Mouse (Mus musculus): ENCODE data around the gene Hmga1.

Gene Hmga1

GRCm38 (mm10) chr17:27560926-27561480, 4.7 kb downstream of the Hmga1 start:
- no peak for DNase-seq

GRCm38 (mm10) chr17:27561809-27562526, 5.7 kb downstream of the Hmga1 start:
- DNase-seq, result no peak

- peak; percentile 45 to 51 for DNase-seq
These were observed 7.5 kb downstream of the Hmga1 start for GRCm38 (mm10) chr17:27563771-27564244.

DNA sequence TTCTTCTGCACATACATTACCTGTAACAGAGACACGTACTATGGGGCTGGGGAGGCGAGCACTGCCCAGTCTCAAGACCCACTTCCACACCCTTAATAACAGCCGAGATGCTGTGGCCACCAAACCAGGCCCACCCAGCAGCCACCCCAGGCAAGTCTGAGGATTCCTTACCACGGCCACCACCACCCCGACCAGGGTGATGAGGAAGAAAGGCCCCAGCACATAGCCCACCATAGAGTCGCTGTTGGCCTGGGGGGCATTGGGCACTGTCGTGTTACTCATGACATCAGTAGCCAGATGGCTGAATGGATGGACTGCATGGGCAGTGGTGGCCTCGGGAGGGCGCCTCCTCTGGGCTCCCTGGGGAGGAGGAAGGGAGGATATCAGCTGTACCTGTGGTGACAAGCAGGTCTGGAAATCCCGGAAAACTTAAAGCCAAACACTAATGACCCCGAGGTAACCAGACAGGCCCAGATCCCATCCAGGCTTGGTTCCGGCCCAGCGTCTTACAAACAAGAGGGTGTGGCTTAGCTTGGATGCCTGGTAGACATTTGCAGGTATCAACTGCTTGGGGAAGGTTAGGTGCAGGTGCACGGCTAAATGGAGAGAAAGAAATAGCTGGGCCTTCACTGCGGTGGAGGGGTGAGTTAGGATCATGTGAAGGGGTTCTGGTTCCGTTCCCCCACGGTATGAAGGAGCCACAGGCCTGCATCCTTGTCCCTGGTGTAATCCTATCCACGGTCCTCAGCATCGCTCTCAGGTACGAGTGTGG, 8.3 kb downstream of the Hmga1 start:
- peak; percentile 48 to 64 for DNase-seq

DNA sequence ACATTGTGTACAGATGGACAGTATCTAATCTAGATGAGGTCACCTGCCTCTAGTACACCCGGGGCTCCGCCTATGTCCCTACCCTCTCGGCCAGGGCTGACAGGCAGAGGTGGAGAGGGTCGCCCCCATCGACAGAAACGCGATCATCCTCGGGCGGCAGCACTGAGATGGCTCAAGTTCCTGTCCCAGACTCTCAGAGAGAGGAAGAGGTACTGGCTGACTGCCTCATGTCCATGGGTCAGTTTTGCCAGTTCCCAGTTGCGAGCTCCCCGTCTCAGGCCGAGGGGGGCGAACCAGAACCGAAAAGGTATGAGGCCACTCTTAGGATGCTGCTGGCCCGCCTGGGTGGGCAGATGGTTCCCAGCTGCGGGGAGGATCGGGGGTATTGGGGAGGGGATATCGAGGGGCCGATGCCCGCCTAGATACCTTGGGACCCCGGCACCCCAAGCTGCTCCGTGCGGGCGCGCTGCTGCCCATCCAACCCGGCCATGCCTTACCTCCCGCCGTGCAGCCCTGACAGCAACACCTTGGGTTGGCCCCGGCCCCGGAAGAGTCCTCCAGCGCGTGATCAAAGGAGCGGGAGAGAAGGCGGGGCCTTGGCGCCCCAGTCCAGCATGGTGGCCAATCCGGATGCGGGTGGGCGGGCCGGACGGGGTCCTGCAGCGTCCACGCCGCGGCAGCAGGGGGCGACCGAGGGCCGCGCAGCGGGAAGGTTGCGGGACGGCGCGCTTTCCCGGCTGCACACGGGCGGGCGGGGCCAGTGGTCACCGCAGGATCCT, 9.1 kb downstream of the Hmga1 start, which contains the start of gene AI413582:
TSS of gene AI413582 (minus strand) at position 594 of the 779 bp plus-strand sequence.
- peak; percentile 98 to 99 for DNase-seq

DNA sequence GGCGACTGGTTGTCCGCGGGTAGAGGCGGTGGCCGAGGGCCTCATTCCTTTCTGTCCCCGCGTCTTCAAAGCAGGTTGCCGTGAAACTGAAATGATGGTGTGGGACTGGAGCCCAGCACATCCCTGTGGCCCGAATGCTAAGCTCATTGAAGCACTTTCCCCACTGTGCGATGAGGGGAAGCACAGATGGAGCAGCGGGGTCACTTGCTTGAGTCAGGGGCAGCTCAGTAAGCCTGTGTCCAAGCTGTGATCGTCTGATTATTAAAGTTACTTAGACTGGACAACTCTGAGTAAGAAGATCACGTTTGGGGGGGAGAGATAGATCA, 9.6 kb downstream of the Hmga1 start:
- DNase-seq, result no peak

GRCm38 (mm10) chr17:27568228-27568627, 11.9 kb downstream of the Hmga1 start:
- DNase-seq, result peak in 1 of 2 experiments; percentile 57

DNA sequence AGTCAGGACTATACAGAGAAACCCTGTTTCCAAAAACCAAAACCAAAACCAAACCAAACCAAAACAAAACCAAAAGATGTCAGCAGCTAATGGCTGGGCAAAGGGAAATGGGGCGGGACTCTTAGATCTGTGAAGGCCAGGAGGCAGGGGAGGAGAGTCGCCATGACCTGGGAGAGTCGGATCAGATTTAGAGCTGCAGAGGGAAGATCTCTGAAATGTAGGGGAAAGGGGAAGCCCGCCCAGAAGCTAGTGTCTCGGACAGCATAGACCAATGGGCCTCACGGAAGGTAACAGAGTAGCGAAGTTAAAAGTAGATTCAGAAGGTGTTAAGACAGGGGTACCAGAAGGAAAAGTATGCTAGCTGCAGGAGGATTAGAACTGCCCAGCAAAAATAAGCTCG, 15.0 kb downstream of the Hmga1 start:
- no peak for DNase-seq

DNA sequence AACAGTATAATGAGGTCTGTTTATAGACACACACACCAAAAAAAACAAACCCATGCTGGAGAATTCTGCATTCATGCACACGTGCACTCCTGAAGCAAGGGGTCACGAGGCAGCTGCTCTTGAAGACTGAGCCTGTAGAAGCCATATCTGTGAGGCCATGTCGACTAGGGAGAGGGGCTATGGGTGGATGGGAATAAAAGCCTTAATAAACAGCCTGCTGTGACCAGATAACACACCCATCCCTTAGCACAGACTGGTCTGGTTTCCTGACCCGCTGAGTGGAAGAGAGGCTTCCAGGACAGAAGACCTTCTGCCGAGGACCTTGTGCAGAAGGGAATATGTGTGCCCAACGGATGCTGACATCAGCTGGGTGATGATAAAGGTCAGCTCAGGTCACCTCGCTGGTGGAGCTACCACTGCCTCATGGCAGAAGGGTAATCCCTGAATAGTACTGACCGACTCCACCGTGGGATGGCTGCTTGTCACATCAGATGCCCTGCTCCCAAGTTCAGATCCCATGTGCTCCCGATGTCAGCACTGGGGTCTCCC, 17.5 kb downstream of the Hmga1 start:
- DNase-seq, result no peak

DNA sequence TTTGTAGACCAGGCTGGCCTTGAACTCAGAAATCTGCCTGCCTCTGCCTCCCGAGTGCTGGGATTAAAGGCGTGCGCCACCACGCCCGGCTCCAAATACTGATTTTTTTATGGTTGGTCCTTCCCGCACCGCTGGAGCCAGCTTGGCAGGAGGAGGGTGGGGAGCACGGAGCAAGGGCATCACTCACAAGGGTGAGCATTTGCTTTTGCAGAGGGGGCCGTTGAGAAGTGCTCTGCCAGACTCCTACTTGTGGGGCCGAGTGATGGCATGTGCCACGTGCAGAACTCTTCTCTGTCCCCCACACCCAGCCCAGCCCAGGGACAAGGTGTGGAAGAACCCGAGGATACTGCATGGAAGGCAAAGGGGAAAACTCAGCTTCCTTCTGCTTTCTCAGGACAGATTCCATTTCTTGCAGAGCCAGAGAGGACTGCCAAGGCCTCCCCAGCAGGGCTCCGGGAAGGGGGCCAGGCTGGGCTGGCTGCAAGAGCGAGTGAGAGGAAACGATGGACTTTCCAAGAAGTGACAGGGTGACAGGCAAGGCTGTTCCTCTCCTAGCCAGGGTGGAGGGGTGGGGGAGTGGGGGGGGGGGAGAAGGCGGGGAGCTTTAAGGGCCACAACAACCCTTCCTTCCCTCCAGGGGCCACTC, 18.3 kb downstream of the Hmga1 start:
- DNase-seq, result peak; percentile 94 to 95

DNA sequence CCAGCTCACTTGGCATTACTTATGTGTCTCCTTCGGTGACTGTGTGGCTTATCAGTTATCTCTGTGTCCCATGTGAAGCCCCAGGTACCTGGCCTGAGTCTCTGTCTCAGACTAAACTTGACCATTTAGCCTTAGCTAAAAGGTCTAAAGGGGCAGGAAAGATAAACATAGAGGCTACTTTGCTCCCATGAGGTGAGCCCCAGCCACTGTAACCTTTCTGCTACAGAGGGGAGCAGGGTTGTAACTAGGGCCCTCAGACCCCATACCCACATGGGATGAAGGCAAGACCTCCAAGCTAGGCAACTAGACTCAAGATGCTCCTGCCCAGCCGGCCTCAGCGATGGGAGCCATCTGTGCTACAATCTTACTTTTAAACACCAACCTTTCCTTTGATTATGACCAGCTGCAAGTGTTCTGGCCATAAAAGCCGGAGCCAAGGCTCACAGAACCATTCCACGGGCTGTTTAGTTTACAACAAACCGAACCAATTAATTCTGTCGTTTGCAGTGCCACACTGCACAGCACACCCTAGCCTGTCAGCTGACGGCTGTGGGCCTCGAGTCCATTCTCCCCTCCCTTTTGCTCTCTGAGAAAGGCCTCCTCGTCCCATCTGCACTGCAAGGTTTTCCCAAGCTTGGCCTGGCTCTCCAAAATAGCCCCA, 18.9 kb downstream of the Hmga1 start:
- no peak for DNase-seq

DNA sequence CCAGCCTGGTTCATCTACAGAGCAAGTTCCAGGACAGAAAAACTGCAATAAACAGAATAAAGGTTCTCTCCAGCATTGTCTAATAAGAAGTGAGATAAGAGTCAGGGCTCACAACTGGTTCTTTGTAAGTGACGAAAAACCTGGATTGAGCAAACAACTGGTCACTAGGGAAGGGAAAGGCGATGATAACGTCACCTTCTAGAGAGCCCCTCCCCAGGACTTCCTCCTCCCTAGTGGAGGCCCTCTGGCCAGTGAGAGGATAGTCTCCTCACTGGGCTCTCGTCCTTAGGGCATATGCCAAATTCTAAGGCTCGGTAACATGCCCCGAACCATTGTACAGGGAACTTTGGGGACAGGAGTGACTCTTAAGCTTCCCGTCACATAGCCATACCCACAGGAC, 19.8 kb downstream of the Hmga1 start:
- no peak for DNase-seq

GRCm38 (mm10) chr17:27577468-27577867, 21.2 kb downstream of the Hmga1 start:
- no peak for DNase-seq

DNA sequence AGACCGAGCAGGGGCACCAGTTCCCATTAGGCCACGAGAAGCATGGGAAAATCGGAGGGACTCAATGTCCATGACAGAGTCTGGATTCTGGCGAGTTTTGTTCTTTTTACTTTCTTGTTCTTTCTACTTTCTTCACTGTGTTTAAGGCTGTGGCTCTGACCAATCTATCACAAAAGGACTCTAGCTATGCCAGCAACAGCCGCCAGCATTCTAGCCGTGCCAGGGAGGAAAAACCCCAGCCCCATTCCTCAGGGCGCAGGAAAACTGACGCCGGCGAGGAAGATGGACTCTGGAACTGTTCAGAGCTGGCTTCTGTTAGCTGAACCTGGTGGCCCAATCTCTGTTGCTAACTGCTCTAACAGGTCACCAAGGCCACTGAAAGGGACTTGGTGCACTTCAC, 22.2 kb downstream of the Hmga1 start:
- DNase-seq, result no peak

DNA sequence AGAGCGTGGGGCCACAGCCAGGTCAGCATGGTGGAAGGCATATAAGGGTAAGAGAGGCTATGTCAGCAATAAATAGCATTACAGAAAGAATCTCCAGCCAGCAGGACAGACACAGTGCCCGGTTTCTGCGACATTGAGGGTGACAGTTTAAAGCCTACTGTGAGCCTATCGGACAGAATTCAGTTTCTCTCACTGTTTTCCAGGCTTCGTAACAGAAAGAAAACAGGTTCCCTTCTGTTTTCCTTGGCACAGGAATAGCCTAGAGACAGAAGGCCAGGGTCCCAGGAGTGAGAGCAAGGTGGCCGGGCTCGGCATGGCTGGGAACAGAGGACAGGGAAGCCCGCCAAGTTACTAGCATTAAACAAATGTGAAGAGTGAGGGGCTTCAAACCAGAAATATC, 23.5 kb downstream of the Hmga1 start:
- peak; percentile 68 to 73 for DNase-seq

- no peak for DNase-seq
These were observed 24.2 kb downstream of the Hmga1 start for GRCm38 (mm10) chr17:27580392-27581068.

- no peak for DNase-seq
These were observed 27.0 kb downstream of the Hmga1 start for GRCm38 (mm10) chr17:27583185-27583894.

GRCm38 (mm10) chr17:27586661-27587060, 30.4 kb downstream of the Hmga1 start:
- no peak for DNase-seq

DNA sequence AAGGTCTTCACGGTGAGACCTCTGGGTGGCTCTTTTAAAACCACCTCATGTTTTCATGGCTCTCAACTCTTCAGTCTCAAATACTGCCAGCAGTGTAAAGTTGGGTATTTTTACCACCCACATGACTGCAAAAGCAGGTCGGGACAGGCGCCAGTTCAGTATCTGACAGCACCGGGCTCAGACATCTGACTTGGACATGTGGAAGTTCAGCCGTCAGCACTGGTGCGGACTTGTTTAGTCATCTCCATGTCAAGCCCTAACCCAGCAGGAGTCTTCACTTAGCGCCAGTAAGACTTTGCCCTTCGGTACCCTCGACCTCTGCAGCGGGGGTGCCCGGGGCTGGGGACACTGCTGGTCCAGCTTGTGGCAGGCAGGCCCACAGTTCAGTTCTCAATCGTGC, 31.0 kb downstream of the Hmga1 start:
- DNase-seq, result no peak

GRCm38 (mm10) chr17:27588231-27588630, 31.9 kb downstream of the Hmga1 start:
- no peak for DNase-seq
